Mouse (Mus musculus): ENCODE data around the gene Pla1a. TPM values are rescaled to one million over a fixed set of nuclear protein-coding genes. Genes with fewer than 3 reads are reported as not detected.

Gene Pla1a
- polyA plus RNA-seq, 1 experiment: 13.9 TPM

DNA sequence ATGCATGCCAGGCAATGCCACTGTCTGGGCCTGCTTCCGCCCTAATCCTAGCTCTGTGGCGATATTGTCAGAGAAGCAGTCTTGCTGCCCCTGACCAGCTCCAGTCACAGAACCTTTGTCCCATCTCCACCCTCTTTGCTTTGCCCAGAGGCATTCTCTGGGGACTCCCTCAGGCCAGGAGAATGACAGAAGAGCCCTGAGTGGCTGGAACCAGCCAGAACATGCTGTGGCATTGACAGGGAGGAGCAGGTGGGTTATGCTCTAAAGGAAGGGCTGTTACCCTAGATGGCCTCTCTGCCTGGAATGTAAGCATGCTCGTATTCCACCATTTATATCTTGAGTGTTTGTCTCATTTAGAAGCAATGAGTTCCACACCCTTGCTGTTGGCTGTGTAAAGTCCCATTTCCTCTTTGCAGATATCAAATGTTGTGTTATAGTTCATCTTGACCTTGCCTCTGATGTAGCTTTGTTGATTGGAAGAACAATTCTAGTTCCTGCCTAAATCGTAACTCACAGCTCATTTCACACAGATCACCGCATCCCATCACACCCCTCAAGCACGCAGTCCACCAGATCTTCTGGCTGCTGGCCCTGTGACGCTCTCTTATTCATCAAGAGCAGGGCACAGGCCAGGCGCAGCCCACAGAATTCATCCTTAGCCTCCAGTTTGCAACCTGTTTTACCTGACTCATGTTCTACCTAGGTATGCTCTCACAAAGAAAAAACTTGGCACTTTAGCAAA lies 62.1 kb downstream of the Pla1a start:
- Histone ChIP-seq H3ac (ENCODE audit: control insufficient read depth, insufficient read length) (no peak overlapping the region), H3K36me3 (ENCODE audit: control insufficient read depth, insufficient read depth) (no peaks in the 10 kb centered on the region), H3K4me2 (ENCODE audit: low read depth) (peak overlapping the region; percentile 61), H3K27me3 (ENCODE audit: control insufficient read depth, insufficient read depth, insufficient read length) (no peaks in the 10 kb centered on the region), H3K4me3 (no peak overlapping the region), H3K79me2 (ENCODE audit: control insufficient read depth, insufficient read depth) (peaks cover 6% of the 10 kb centered on the region)
- TF ChIP-seq MYOD1 (IDR thresholded peaks at IDR 0.05; ENCODE audit: control insufficient read depth in 1 of 3, insufficient read length in 2 of 3, low read depth in 2 of 3): peak; percentile 99 to 100 (median 99)
- peak; percentile 75 for TF ChIP-seq TCF12 (IDR thresholded peaks at IDR 0.05; ENCODE audit: insufficient read depth, poor library complexity, severe bottlenecking)
- peak; percentile 56 for TF ChIP-seq TCF3 (IDR thresholded peaks at IDR 0.05; ENCODE audit: insufficient read length, low read depth)
- no peak for TF ChIP-seq REST (IDR thresholded peaks at IDR 0.05; ENCODE audit: insufficient read depth, insufficient read length)
- peak; percentile 79 for TF ChIP-seq SRF (IDR thresholded peaks at IDR 0.05; ENCODE audit: control insufficient read depth, insufficient read length, low read depth)
- TF ChIP-seq POLR2A (IDR thresholded peaks at IDR 0.05; ENCODE audit: insufficient read length, low read depth): peak; percentile 46
- TF ChIP-seq MAX (IDR thresholded peaks at IDR 0.05; ENCODE audit: low read depth): no peak
- peak; percentile 2 to 79 (median 71) for TF ChIP-seq MYOG (IDR thresholded peaks at IDR 0.05; ENCODE audit: control insufficient read depth in 1 of 3, insufficient read depth in 1 of 3, insufficient read length in 2 of 3, low read depth in 2 of 3)
- no peak for TF ChIP-seq CEBPB (IDR thresholded peaks at IDR 0.05; ENCODE audit: insufficient read depth, poor library complexity, severe bottlenecking)

DNA sequence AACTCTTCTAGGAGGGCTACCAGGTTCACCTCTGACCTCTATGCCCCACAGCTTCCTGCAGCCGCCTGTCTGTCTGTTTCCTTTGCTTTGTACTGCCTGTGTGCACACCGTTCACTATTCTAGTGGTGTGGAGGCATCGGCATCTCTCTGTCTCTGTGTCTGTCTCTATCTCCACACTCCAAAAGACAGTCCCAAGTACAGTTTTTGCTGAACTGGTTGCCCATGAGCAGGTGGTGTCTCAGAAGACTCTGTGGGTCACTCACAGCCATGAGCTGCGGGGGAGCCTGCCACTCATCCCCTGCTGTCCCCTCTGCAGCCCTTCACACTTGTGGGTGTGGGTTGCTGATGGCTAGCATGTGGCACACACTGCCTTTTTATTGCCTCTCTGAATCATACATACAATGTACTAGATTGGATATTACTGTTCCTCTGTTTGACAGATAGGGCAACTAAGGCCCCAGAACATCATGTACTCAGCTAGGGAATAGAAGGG lies 62.9 kb downstream of the Pla1a start:
- Histone ChIP-seq H3K36me3 (ENCODE audit: control insufficient read depth, insufficient read depth) (no peaks in the 10 kb centered on the region), H3K4me2 (ENCODE audit: low read depth) (peak overlapping the region; percentile 61), H3K27me3 (ENCODE audit: control insufficient read depth, insufficient read depth, insufficient read length) (no peaks in the 10 kb centered on the region), H3K79me2 (ENCODE audit: control insufficient read depth, insufficient read depth) (peaks cover 7% of the 10 kb centered on the region), H3K4me3 (no peak overlapping the region), H3ac (ENCODE audit: control insufficient read depth, insufficient read length) (no peak overlapping the region)
- TF ChIP-seq MYOG (IDR thresholded peaks at IDR 0.05; ENCODE audit: control insufficient read depth in 1 of 3, insufficient read depth in 1 of 3, insufficient read length in 2 of 3, low read depth in 2 of 3): peak in 2 of 3 experiments; percentile 72 to 91
- peak in 2 of 3 experiments; percentile 70 to 88 for TF ChIP-seq MYOD1 (IDR thresholded peaks at IDR 0.05; ENCODE audit: control insufficient read depth in 1 of 3, insufficient read length in 2 of 3, low read depth in 2 of 3)
- no peak for TF ChIP-seq TCF3 (IDR thresholded peaks at IDR 0.05; ENCODE audit: insufficient read length, low read depth)

DNA sequence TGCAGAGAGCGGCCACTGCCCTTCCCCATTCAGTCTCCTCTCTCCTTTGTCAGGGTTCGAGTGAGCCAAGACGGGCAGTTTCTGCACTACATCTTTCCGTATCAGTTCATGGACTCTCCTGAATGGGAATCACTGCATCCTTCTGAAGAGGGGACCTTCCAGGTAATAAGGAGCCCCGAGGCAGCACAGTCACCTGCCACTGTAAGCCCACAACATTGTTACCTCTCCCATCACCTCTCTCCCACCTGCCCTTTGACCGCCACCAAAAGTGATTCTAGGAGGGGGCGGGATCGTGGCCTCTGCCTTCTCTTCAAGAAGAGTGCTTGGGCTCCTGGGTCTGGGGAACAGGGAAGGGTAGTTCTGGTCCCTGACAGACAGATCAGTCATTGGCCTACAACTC lies 63.5 kb downstream of the Pla1a start:
- Histone ChIP-seq H3K79me2 (ENCODE audit: control insufficient read depth, insufficient read depth) (peaks cover 7% of the 10 kb centered on the region), H3K4me2 (ENCODE audit: low read depth) (peak overlapping the region; percentile 61), H3ac (ENCODE audit: control insufficient read depth, insufficient read length) (no peak overlapping the region), H3K36me3 (ENCODE audit: control insufficient read depth, insufficient read depth) (no peaks in the 10 kb centered on the region), H3K27me3 (ENCODE audit: control insufficient read depth, insufficient read depth, insufficient read length) (no peaks in the 10 kb centered on the region), H3K4me3 (no peak overlapping the region)
- TF ChIP-seq TCF3 (IDR thresholded peaks at IDR 0.05; ENCODE audit: insufficient read length, low read depth): no peak
- no peak for TF ChIP-seq USF1 (IDR thresholded peaks at IDR 0.05; ENCODE audit: low read depth)
- no peak for TF ChIP-seq POLR2A (IDR thresholded peaks at IDR 0.05; ENCODE audit: insufficient read length, low read depth)

DNA sequence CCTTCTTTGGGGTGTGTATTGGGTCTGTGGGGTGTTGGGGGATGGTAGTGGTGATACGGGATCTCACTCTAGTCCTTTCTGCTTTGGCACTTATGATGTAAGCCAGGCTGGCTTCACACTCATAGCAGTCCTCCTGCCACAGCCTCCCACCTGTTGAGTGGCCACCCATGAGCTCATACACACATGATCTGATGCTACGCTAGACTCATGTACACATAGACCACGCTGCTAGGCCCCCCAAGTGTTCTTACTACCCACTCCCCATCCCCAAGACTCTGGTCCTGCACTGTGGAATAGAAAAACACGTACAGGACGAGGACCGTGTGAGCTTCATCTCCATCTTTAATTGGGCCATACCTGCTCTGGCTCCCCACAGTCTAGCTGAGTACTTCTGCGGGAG lies 63.9 kb downstream of the Pla1a start:
- H3K36me3 ChIP-seq (ENCODE audit: control insufficient read depth, insufficient read depth): no peaks in the 10 kb centered on the region
- no peaks in the 10 kb centered on the region for H3K27me3 ChIP-seq (ENCODE audit: control insufficient read depth, insufficient read depth, insufficient read length)
- peak overlapping the region; percentile 57 for H3K4me2 ChIP-seq (ENCODE audit: low read depth)
- H3K79me2 ChIP-seq (ENCODE audit: control insufficient read depth, insufficient read depth): peaks cover 7% of the 10 kb centered on the region
- H3ac ChIP-seq (ENCODE audit: control insufficient read depth, insufficient read length): no peak overlapping the region
- no peak overlapping the region for H3K4me3 ChIP-seq
- TF ChIP-seq MAX (IDR thresholded peaks at IDR 0.05; ENCODE audit: low read depth): no peak
- TF ChIP-seq SRF (IDR thresholded peaks at IDR 0.05; ENCODE audit: control insufficient read depth, insufficient read length, low read depth): no peak
- TF ChIP-seq POLR2AphosphoS2 (IDR thresholded peaks at IDR 0.05; ENCODE audit: insufficient read length, low read depth): no peak
- no peak for TF ChIP-seq TCF12 (IDR thresholded peaks at IDR 0.05; ENCODE audit: insufficient read depth, poor library complexity, severe bottlenecking)
- no peak for TF ChIP-seq USF1 (IDR thresholded peaks at IDR 0.05; ENCODE audit: low read depth)
- no peak for TF ChIP-seq POLR2A (IDR thresholded peaks at IDR 0.05; ENCODE audit: insufficient read length, low read depth)
- TF ChIP-seq MYOD1 (IDR thresholded peaks at IDR 0.05; ENCODE audit: control insufficient read depth in 1 of 3, insufficient read length in 2 of 3, low read depth in 2 of 3): peak in 2 of 3 experiments; percentile 83 to 91
- 0 out of 2 replicates have a peak, but pooled peaks have one; percentile 20 for TF ChIP-seq CEBPB (IDR thresholded peaks at IDR 0.05; ENCODE audit: insufficient read depth, poor library complexity, severe bottlenecking)
- no peak for TF ChIP-seq REST (IDR thresholded peaks at IDR 0.05; ENCODE audit: insufficient read depth, insufficient read length)
- TF ChIP-seq TCF3 (IDR thresholded peaks at IDR 0.05; ENCODE audit: insufficient read length, low read depth): no peak
- no peak for TF ChIP-seq E2F4 (IDR thresholded peaks at IDR 0.05; ENCODE audit: insufficient read depth)
- TF ChIP-seq MYOG (IDR thresholded peaks at IDR 0.05; ENCODE audit: control insufficient read depth in 1 of 3, insufficient read depth in 1 of 3, insufficient read length in 2 of 3, low read depth in 2 of 3): peak in 2 of 3 experiments; percentile 56 to 85

DNA sequence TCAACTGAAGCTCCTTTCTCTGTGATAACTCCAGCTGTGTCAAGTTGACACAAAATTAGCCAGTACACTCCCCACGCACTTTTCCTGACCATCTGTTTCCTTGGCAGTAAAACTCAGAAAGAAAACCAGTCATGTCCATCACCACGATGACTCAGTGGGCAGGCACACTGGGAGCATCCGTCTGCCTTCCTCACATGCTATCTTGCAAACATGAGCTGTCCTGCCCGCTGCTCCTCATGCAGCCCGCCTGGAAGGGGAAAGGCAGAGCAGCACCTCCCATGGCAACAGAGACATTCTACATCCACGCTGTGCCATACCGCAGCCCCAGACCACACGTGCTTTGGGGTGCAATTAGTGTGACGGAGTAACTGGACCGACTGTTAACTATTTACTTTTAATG lies 64.6 kb downstream of the Pla1a start:
- no peak overlapping the region for H3ac ChIP-seq (ENCODE audit: control insufficient read depth, insufficient read length)
- no peaks in the 10 kb centered on the region for H3K36me3 ChIP-seq (ENCODE audit: control insufficient read depth, insufficient read depth)
- TF ChIP-seq POLR2AphosphoS2 (IDR thresholded peaks at IDR 0.05; ENCODE audit: insufficient read length, low read depth): peak; percentile 69
- TF ChIP-seq MYOD1 (IDR thresholded peaks at IDR 0.05; ENCODE audit: control insufficient read depth in 1 of 3, insufficient read length in 2 of 3, low read depth in 2 of 3): peak; percentile 12 to 90 (median 69)
- TF ChIP-seq POLR2A (IDR thresholded peaks at IDR 0.05; ENCODE audit: insufficient read length, low read depth): peak; percentile 70
- TF ChIP-seq E2F4 (IDR thresholded peaks at IDR 0.05; ENCODE audit: insufficient read depth): no peak
- no peak for TF ChIP-seq USF1 (IDR thresholded peaks at IDR 0.05; ENCODE audit: low read depth)
- TF ChIP-seq MYOG (IDR thresholded peaks at IDR 0.05; ENCODE audit: control insufficient read depth in 1 of 3, insufficient read depth in 1 of 3, insufficient read length in 2 of 3, low read depth in 2 of 3): peak; percentile 64 to 91 (median 71)
- TF ChIP-seq SRF (IDR thresholded peaks at IDR 0.05; ENCODE audit: control insufficient read depth, insufficient read length, low read depth): no peak
- peak; percentile 66 for TF ChIP-seq TCF12 (IDR thresholded peaks at IDR 0.05; ENCODE audit: insufficient read depth, poor library complexity, severe bottlenecking)
- TF ChIP-seq MAX (IDR thresholded peaks at IDR 0.05; ENCODE audit: low read depth): no peak
- no peak for TF ChIP-seq CEBPB (IDR thresholded peaks at IDR 0.05; ENCODE audit: insufficient read depth, poor library complexity, severe bottlenecking)
- H3K79me2 ChIP-seq (ENCODE audit: control insufficient read depth, insufficient read depth): peaks cover 7% of the 10 kb centered on the region
- H3K27me3 ChIP-seq (ENCODE audit: control insufficient read depth, insufficient read depth, insufficient read length): no peaks in the 10 kb centered on the region
- H3K4me3 ChIP-seq: no peak overlapping the region
- peak overlapping the region; percentile 57 for H3K4me2 ChIP-seq (ENCODE audit: low read depth)

All from myocyte (in vitro differentiated cells).